Mouse (Mus musculus) thymus, adult 2 months (tissue): Measurements from ENCODE around the gene Gm5136. TPM values are rescaled to one million over a fixed set of nuclear protein-coding genes. Genes with fewer than 3 reads are reported as not detected.

Experiments used
- DNase-seq: peaks from one replicate; pipeline ENCODE4 v3.0.0; 2021
- H3K27ac ChIP-seq: fragments of 200-500 bp; 2 replicates; pipeline ENCODE4 v1.5.1; 2012; ENCODE audit warnings: low read length, control low read depth; ENCODE audit not compliant: control insufficient read depth, insufficient read depth
- H3K27me3 ChIP-seq: fragments of 200-500 bp; 2 replicates; pipeline ENCODE4 v1.6.1; 2012; ENCODE audit warnings: mild to moderate bottlenecking, low read length, moderate library complexity, mixed read lengths; ENCODE audit not compliant: control insufficient read depth, insufficient read depth
- H3K36me3 ChIP-seq: fragments of 200-500 bp; 2 replicates; pipeline ENCODE4 v1.6.1; 2012; ENCODE audit warnings: mild to moderate bottlenecking, low read length, moderate library complexity; ENCODE audit not compliant: control insufficient read depth, insufficient read depth
- H3K4me1 ChIP-seq: fragments of 200-500 bp; replicated peaks from 2 replicates; pipeline ENCODE4 v1.6.1; 2012; ENCODE audit warnings: low read length; ENCODE audit not compliant: control insufficient read depth, insufficient read depth
- H3K4me3 ChIP-seq: fragments of 200-500 bp; 2 replicates; pipeline ENCODE4 v1.5.1; 2012; ENCODE audit warnings: mild to moderate bottlenecking, low read length, control low read depth, moderate library complexity; ENCODE audit not compliant: control insufficient read depth, insufficient read depth
- CTCF ChIP-seq: fragments of 200-500 bp; IDR thresholded peaks from 2 replicates; pipeline ENCODE4 v1.5.1; 2012; ENCODE audit warnings: mild to moderate bottlenecking, control low read depth, low read length, moderate library complexity, borderline replicate concordance; ENCODE audit not compliant: control insufficient read depth, poor library complexity, insufficient read depth; ENCODE audit errors: extremely low read depth
- POLR2A ChIP-seq: fragments of 200-500 bp; IDR thresholded peaks from 2 replicates; pipeline ENCODE4 v1.6.1; 2012; ENCODE audit warnings: mild to moderate bottlenecking, low read length, control low read depth, moderate library complexity; ENCODE audit not compliant: control insufficient read depth, poor library complexity, insufficient read depth; ENCODE audit errors: extremely low read depth
- WGBS: fragments of 180-500 bp; shearing (Covaris S2); methylation state at CpG from one replicate; pipeline ENCODE4 v1.1.7; 2018; 5-methylcytosine and 5-hydroxymethylcytosine counted together
- polyA plus RNA-seq: library from polyadenylated mRNA; depleted of rRNA; stranded (reverse); fragments of >200 nt; gene quantifications from 2 replicates; pipeline ENCODE4 v1.2.3, GENCODE M21; 2012

The Gm5136 gene
- polyA plus RNA-seq, 1 experiment = not detected

GRCm38 (mm10) chr10:108668944-108669343 is 31.0 kb downstream of the Gm5136 start:
- Histone ChIP-seq H3K27ac (no peak overlapping the region), H3K4me1 (no peaks in the 10 kb centered on the region), H3K4me3 (no peak overlapping the region), H3K27me3 (no peaks in the 10 kb centered on the region), H3K36me3 (no peaks in the 10 kb centered on the region)
- no peak for DNase-seq
- no peak for TF ChIP-seq POLR2A
- TF ChIP-seq CTCF = no peak
- 88% methylated on average over 3 of the region's 3 CpGs for WGBS

GRCm38 (mm10) chr10:108660295-108660694 is 39.7 kb downstream of the Gm5136 start:
- Histone ChIP-seq H3K36me3 (no peaks in the 10 kb centered on the region), H3K27me3 (no peaks in the 10 kb centered on the region), H3K27ac (no peak overlapping the region), H3K4me3 (no peak overlapping the region), H3K4me1 (no peaks in the 10 kb centered on the region)
- no peak for DNase-seq
- WGBS = 84% methylated on average over 3 of the region's 3 CpGs
- TF ChIP-seq POLR2A = no peak
- TF ChIP-seq CTCF = no peak

- 89% methylated on average over 2 of the region's 2 CpGs for WGBS
- DNase-seq = no peak
- TF ChIP-seq POLR2A (no peak), CTCF (no peak)
These were observed 41.7 kb downstream of the Gm5136 start for GRCm38 (mm10) chr10:108658300-108658699.

GRCm38 (mm10) chr10:108657669-108658068 is 42.3 kb downstream of the Gm5136 start:
- H3K36me3 ChIP-seq = no peaks in the 10 kb centered on the region
- H3K27me3 ChIP-seq = no peaks in the 10 kb centered on the region
- no peak for DNase-seq
- TF ChIP-seq POLR2A (no peak), CTCF (no peak)
- no peak overlapping the region for H3K4me3 ChIP-seq
- no peaks in the 10 kb centered on the region for H3K4me1 ChIP-seq
- H3K27ac ChIP-seq = no peak overlapping the region

More at GRCm38 (mm10) chr10:108658300-108658699, 41.7 kb downstream of the Gm5136 start:
- Histone ChIP-seq H3K27ac (no peak overlapping the region), H3K36me3 (no peaks in the 10 kb centered on the region), H3K4me1 (no peaks in the 10 kb centered on the region), H3K27me3 (no peaks in the 10 kb centered on the region), H3K4me3 (no peak overlapping the region)

- H3K27ac ChIP-seq = no peak overlapping the region
- TF ChIP-seq POLR2A = no peak
- H3K36me3 ChIP-seq = no peaks in the 10 kb centered on the region
- DNase-seq = no peak
- no peaks in the 10 kb centered on the region for H3K27me3 ChIP-seq
- no peaks in the 10 kb centered on the region for H3K4me1 ChIP-seq
- no peak overlapping the region for H3K4me3 ChIP-seq
- 87% methylated on average over 4 of the region's 4 CpGs for WGBS
These were observed 43.1 kb downstream of the Gm5136 start for GRCm38 (mm10) chr10:108656898-108657297.

- WGBS = 95% methylated on average over 11 of the region's 11 CpGs
- Histone ChIP-seq H3K36me3 (no peaks in the 10 kb centered on the region), H3K4me3 (no peak overlapping the region), H3K4me1 (no peaks in the 10 kb centered on the region), H3K27ac (no peak overlapping the region), H3K27me3 (no peaks in the 10 kb centered on the region)
- DNase-seq = no peak
- TF ChIP-seq CTCF (no peak), POLR2A (no peak)
These were observed 44.9 kb downstream of the Gm5136 start for GRCm38 (mm10) chr10:108655074-108655473.

- 74% methylated on average over 8 of the region's 8 CpGs for WGBS
These were observed 47.1 kb downstream of the Gm5136 start for GRCm38 (mm10) chr10:108652831-108653230.

More at GRCm38 (mm10) chr10:108652831-108653230, 47.1 kb downstream of the Gm5136 start:
- H3K4me3 ChIP-seq = no peak overlapping the region
- H3K27me3 ChIP-seq = no peaks in the 10 kb centered on the region
- TF ChIP-seq CTCF = no peak
- no peak for TF ChIP-seq POLR2A
- H3K36me3 ChIP-seq = no peaks in the 10 kb centered on the region
- no peaks in the 10 kb centered on the region for H3K4me1 ChIP-seq
- DNase-seq = no peak
- H3K27ac ChIP-seq = no peak overlapping the region
